Mouse (Mus musculus) frontal cortex, adult (tissue): Measurements from ENCODE around the gene Anp32b.
A peak's percentile ranks its signal among the peaks of the same experiment; 100 is the strongest.

Experiments used
- ATAC-seq: cut with Nextera tagmentation; 2 replicates; pipeline ENCODE4 v1.9.2; 2017; ENCODE audit warnings: mild to moderate bottlenecking, moderate library complexity, mixed read lengths; ENCODE audit not compliant: low TSS enrichment

The Anp32b gene

DNA sequence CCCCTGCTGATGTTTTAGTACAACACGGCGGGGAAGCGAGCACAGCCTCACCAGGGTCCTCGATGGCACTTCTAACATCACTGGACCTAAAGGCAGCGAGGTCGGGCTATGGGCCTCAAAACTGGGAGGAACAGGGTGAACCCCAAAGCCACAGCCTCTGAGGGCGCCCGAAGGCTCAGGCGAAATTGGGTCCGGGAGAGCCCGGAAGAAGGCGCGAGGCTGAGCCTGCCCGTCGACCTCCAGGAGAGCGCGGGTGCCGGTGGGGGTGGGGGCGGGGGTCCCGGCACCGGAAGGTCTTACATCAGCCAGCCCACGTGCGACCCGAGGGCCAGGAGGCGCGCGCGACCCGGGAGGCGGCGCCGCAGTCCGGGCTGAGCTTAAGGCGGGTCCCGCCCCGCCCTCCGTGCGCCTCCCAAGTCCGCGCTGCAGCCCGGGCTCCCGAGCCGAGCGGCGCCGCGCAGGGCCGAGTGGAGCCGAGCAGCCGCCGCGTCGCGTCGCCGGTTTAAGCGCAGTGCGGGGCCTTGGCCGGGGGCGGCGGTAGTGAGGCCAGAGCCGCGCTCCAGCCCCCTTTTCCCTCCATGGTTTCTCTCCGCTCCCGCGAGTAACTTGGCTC lies at the start of gene Anp32b:
Anp32b (plus strand) TSS at position 384 of the 613 bp plus-strand sequence.
- peak; percentile 79 for ATAC-seq

- no peak for ATAC-seq
These were observed 46.5 kb upstream of the Anp32b start for GRCm38 (mm10) chr4:46404042-46404795.

DNA sequence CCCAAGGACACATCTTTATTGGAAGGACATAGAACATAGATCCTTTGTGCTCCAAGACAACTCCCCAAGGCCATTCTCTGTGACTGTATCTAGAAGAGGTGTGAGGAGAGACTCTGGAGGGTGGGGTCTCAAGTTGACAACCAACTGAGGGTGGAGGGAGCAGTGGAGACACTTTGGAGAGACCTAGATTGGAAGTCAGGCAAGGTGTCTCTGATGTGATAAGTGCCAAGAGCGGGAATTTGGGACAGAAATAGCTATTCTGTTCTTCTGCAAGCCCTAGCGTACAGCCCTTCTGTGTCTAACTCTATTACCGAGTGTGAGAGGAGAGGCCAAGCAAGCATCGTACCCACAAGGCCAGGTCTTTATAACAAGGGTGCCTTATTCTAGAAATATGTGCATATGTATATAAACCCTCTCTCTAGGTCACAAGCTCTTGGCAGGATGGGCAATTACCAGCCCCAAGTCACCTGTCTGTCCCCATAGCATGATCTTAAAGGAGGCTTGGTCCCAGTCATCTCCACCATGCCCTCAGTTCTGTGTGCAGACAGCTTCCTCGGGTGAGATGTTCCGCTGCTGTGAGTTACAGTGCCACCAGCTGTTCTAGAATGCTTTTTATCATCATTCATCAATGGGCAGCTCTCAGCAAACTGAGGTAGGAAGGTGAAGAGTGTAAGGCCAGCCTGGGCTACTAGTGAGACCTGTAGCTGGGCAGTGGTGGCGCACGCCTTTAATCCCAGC lies 43.6 kb upstream of the Anp32b start:
- ATAC-seq = no peak

DNA sequence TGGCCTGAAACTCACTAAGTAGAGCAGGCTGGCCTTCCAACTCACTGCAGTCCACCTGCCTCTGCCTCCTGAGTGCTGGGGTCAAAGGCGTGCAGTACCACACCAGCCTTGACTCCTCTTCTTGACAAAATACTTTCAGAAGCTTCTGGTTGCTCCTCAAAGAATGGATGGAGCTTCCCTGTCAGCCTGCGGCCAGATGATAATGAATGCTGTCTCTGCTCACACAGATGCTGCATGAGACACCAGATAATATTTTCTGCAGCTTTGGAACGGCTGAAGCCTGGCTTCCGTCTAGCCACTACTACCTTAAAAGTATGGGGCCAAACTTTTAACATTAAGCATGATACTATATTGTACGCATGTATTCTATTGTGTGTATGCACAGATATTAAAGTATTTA lies 40.0 kb upstream of the Anp32b start:
- ATAC-seq = no peak

DNA sequence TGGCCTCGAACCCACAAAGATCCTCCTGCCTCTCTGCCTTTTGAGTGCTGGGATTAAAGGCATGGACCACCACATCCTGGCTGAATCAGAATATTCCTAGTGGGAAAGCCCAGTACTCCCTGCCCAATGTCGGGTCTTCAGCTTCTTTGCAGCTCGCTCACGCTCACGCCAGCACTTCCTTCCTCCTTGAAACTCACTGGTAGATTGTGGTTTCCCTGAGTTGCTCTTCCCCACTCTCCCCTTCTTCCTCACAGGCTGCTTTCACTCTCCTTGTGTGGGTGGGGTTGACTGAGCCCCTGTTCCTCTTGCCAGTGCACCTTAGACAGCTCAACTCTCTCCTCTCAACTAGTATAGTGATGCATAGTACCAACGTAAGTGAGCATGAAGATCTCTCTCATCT lies 39.2 kb upstream of the Anp32b start:
- ATAC-seq = no peak

- no peak for ATAC-seq
These were observed 38.6 kb upstream of the Anp32b start for GRCm38 (mm10) chr4:46412113-46412512.

- no peak for ATAC-seq
These were observed 37.3 kb upstream of the Anp32b start, which contains the start of gene Hemgn for GRCm38 (mm10) chr4:46413406-46413805. Gene Hemgn (minus strand): TSS chr4:46413506.

DNA sequence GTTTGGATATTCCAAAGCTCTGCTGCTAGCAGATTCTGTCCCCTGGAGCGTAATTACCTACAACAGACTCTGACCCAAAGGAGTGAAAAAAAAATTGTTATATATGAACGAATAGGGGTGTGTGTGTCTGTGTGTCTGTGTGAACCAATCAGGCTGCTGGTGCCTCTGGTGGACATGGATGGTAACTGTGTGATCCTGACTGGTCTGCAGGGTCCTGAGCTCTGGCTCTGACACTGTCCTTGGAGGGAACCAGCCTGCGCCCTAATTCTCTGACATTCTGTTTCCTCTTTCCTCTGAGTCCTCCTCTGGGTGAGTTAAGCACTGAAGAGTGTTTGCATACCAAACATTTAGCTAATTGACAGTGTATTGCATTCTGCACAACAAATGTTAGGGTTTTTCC lies 33.2 kb upstream of the Anp32b start:
- no peak for ATAC-seq

GRCm38 (mm10) chr4:46418851-46419250 lies 31.9 kb upstream of the Anp32b start:
- ATAC-seq = no peak

- no peak for ATAC-seq
These were observed 28.1 kb upstream of the Anp32b start for GRCm38 (mm10) chr4:46422625-46423024.

- ATAC-seq = no peak; the same call in 1 of the 2 replicates
These were observed 21.7 kb upstream of the Anp32b start for GRCm38 (mm10) chr4:46428903-46429499.

- no peak for ATAC-seq
These were observed 18.2 kb upstream of the Anp32b start for GRCm38 (mm10) chr4:46432339-46433036.

DNA sequence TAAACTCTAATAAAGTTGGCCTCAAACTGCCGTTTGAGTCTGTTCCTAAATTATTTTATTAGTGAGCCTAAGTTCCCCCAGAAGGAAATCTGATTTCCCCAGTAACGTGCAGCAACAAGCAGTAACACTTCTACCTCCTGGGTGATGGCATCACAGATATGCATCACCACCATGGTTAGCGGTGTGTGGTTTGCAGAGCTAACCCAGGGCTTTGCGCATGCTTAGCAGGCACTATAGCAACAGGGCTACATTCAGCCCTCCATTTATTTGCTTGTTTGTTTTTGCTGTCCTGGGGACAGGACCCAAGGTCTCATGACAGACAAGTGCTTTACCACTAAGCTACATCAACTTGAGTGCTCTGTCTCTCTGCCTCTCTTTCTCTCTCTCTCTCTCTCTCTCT lies 8.2 kb upstream of the Anp32b start:
- ATAC-seq = no peak

DNA sequence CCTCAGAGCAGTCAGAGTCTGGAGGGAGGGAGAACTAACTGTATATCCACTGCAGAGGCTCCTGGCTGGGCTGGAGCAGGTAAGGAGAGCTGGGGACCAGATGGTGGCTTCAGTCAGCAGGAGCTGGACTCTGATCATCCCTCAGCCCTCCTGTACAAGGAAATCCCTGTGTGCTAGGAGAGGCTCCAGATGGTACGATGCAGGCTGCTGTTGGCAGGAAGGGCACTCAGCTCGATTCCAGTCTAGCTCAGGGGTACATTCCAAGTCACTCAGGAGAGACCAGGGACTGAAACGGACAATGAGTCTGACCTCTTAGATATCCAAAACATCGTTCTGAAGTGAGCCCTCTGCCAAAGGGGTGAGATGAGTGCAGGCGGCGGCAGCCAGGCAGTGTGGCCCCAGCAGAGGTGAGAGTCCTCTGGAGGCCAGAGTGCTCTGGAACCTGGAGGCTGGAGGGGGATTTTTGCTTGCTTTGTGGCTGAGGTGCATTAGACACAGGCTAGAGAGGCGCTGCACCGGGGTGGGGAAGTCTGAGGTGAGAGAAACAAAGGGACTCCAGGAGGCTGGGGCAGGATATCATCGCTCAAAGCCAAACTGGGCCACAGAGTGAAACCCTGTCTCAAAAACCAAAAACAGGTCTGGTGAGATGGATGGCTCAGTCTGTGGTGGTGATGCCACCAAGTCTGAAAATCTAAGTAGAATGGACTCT lies 5.3 kb upstream of the Anp32b start:
- no peak for ATAC-seq

DNA sequence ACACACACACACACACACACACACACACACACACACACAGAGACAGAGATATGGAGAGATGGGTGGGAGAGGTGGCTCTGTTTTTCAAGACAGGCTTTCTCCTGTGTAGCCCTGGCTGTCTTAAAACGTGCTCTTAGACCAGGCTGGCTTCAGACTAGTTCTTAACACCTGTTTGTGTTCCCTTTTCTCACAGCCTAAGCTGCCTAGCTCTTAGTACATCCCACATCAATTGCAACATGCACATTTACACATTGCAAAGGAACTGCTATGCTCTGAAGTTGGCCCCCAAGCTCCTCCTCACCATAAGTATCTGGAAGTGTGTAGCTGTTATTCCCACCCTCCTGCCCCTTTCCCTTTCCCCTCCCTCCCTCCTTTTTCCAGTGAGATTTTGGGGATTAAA lies 3.2 kb upstream of the Anp32b start:
- no peak for ATAC-seq

DNA sequence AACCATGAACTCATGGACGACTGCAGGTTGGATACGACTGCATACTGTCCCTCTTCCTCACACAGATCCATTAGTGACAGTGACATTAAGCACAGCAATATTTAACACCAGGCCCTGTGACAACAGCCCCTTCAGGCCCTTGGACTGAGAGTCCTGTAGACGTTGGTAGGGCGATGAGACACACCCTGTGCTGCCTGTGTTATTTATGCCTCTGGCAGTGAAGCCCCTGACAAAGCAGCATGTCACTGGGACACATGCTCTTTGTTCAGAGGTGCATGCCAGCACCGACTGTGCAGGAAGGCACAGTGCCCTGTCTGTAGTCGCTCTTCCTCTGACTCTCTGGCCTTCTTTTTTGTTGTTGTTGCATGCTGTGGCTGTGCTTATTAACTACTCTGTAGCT lies 1.8 kb upstream of the Anp32b start:
- ATAC-seq = no peak

GRCm38 (mm10) chr4:46450020-46450518 lies 633 bp upstream of the Anp32b start:
- ATAC-seq = no peak

DNA sequence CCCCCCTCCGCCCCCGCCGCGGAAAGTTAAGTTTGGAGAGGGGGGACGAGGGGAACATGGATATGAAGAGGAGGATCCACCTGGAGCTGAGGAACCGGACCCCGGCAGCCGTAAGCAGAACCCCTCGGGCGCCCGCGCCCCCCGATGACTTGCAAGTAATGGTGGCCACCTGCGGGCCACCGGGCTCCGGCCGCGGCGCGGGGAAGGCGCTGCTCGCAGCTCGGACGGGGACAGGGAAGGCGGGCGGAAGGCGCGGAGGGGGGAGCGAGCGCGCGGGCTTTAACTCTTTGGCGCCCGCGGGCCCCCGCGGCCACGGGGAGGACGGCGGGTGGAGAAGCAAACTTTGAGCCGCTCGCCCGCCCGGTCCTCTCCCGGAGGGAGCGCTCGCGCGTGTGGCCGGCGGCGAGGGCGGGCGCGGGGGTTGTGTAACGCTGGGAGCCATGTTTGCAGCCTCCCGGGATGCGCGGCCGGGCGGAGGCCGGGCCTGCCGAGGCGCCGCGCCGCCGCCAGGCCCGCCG lies 597 bp downstream of the Anp32b start:
- ATAC-seq = peak; percentile 54

GRCm38 (mm10) chr4:46451758-46452480 lies 1.2 kb downstream of the Anp32b start:
- ATAC-seq = peak; percentile 47

GRCm38 (mm10) chr4:46452481-46452850 lies 1.8 kb downstream of the Anp32b start:
- no peak for ATAC-seq
